Mouse (Mus musculus) hindbrain, postnatal 0 days (tissue): ENCODE results near the gene Smad5. TPM values are rescaled to one million over a fixed set of nuclear protein-coding genes. Genes with fewer than 3 reads are reported as not detected.

ENCODE experiments used
- ATAC-seq: fragments of 200-750 bp; cut with Nextera tagmentation; 2 replicates; pipeline ENCODE4 v1.8.0; 2017; ENCODE audit warnings: mild to moderate bottlenecking, moderate TSS enrichment, moderate library complexity
- DNase-seq: peaks from one replicate; pipeline ENCODE4 v3.0.0-alpha.2; 2015; ENCODE audit warnings: low spot score
- H3K27ac ChIP-seq: fragments of 300-500 bp; sonication (generic); 2 replicates; pipeline ENCODE4 v1.5.1; 2014; ENCODE audit warnings: mild to moderate bottlenecking
- H3K27me3 ChIP-seq: fragments of 300-500 bp; sonication (generic); 2 replicates; pipeline ENCODE4 v1.6.1; 2014; ENCODE audit warnings: low read length, mixed read lengths; ENCODE audit not compliant: insufficient read depth
- H3K36me3 ChIP-seq: fragments of 300-500 bp; sonication (generic); 2 replicates; pipeline ENCODE4 v1.6.1; 2014; ENCODE audit warnings: low read length, mixed read lengths; ENCODE audit not compliant: insufficient read depth
- H3K4me1 ChIP-seq: fragments of 300-500 bp; sonication (generic); 2 replicates; pipeline ENCODE4 v1.6.1; 2014; ENCODE audit warnings: antibody characterized with exemption, low read length, mixed read lengths; ENCODE audit not compliant: insufficient read depth
- H3K4me2 ChIP-seq: fragments of 300-500 bp; sonication (generic); 2 replicates; pipeline ENCODE4 v1.6.1; 2014; ENCODE audit warnings: low read depth, mild to moderate bottlenecking, low read length, moderate library complexity, mixed read lengths
- H3K4me3 ChIP-seq: fragments of 300-500 bp; sonication (generic); 2 replicates; pipeline ENCODE4 v1.5.1; 2014; ENCODE audit warnings: low read length
- H3K9ac ChIP-seq: fragments of 300-500 bp; sonication (generic); replicated peaks from 2 replicates; pipeline ENCODE4 v1.6.1; 2014; ENCODE audit warnings: mild to moderate bottlenecking, low read length, moderate library complexity, mixed read lengths
- H3K9me3 ChIP-seq: fragments of 300-500 bp; sonication (generic); 2 replicates; pipeline ENCODE4 v1.6.1; 2016; ENCODE audit warnings: low read length, mixed read lengths
- CTCF ChIP-seq: IDR thresholded peaks from 2 replicates; pipeline ENCODE4 v1.5.1; 2016; ENCODE audit warnings: antibody characterized with exemption, control low read depth, low read depth
- WGBS: fragments of 180-500 bp; shearing (Covaris S2); extraction: QIAGEN DNeasy Blood & Tissue Kit; methylation state at CpG from one replicate; pipeline ENCODE4 v1.1.7; 2014; 5-methylcytosine and 5-hydroxymethylcytosine counted together
- polyA plus RNA-seq: library from polyadenylated mRNA; unstranded; fragments of >200 nt; fragmentation: Nextera tagmentation; extraction: Ambion mirVana; gene quantifications from 2 replicates; pipeline ENCODE4 v1.2.1, GENCODE M21; 2015
- total RNA-seq: library from RNA; depleted of rRNA; stranded (reverse); fragments of >200 nt; gene quantifications from 2 replicates; pipeline ENCODE4 v1.2.3, GENCODE M21; 2014

The Smad5 gene
- total and polyA plus RNA-seq, 2 experiments from 2014 or later: 17.7 to 39.5 TPM

DNA sequence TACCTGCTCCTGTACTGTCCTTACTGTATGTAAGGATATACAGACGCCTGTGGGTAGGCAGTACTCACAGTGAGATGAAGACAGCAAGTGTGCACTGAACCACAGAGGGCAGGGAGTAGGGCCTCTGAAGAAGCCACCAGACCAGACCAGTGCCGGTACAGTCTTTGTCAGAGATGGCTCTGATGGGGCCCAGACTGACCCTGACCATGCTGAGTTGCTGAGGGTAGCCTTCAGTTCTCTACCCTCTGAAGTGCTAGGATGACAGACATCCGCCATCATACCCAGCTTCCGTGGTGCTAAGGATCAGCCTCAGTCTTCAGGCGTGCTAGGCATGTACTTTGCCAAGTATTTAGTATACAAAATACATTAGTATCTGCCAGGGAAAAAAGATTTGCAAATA is 36.7 kb downstream of the Smad5 start:
- Histone ChIP-seq H3K9ac (no peak overlapping the region), H3K27ac (no peak overlapping the region), H3K27me3 (no peaks in the 10 kb centered on the region), H3K4me3 (no peak overlapping the region), H3K4me2 (no peak overlapping the region), H3K4me1 (no peaks in the 10 kb centered on the region), H3K9me3 (no peaks in the 10 kb centered on the region), H3K36me3 (peaks cover 31% of the 10 kb centered on the region; the same call in 1 of the 2 replicates)
- WGBS: 97% methylated on average over 5 of the region's 5 CpGs
- no peak for TF ChIP-seq CTCF
- no peak for DNase-seq
- no peak for ATAC-seq

DNA sequence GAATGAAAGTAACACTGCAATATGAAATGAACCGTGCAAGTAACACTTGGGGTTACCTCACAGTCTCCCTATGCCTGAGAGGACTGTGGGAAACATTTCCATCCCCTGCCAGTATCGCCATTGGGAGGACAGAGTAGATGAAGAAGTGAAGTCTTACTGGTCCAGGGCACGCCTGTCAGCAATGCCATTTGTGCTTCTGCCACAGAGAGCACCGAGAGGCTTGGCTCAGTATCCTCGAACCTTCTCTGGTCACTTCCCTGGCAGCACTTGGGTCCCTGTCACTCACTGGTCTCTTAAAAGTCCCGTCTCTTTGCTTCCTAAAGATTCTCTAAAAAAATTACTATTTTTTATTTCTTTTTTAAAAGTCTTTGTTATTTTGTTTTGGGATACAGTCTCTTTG is 37.7 kb downstream of the Smad5 start:
- ATAC-seq: no peak

DNA sequence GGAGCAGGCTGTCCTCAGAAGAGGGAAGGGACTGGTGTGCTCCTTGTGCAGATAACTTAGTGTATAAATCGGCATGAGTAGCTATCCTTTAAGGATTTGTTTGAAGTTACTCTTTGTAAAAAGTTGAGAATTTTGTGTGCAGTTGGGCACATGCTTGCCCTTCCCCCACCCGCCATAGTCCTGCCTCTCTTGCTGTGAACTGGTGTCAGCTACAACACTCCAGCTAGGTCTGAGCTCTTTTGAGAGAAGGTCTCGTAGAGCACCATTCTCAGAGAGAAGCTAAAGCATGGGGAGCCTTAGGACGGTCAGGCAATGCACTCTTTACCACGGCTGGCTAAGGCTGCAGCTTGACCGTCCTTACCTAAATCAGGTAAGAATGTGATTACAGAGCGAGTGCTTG is 38.9 kb downstream of the Smad5 start:
- WGBS: 87% methylated on average over 7 of the region's 7 CpGs

More for the DNA sequence above, 37.7 kb downstream of the Smad5 start:
- TF ChIP-seq CTCF: no peak
- no peak for DNase-seq
- no peaks in the 10 kb centered on the region for H3K4me1 ChIP-seq
- H3K9ac ChIP-seq: no peak overlapping the region
- H3K36me3 ChIP-seq: peaks cover 31% of the 10 kb centered on the region; the same call in 1 of the 2 replicates
- H3K4me3 ChIP-seq: no peak overlapping the region
- no peak overlapping the region for H3K4me2 ChIP-seq
- 87% methylated on average over 6 of the region's 6 CpGs for WGBS
- no peaks in the 10 kb centered on the region for H3K9me3 ChIP-seq
- no peak overlapping the region for H3K27ac ChIP-seq
- H3K27me3 ChIP-seq: no peaks in the 10 kb centered on the region

DNA sequence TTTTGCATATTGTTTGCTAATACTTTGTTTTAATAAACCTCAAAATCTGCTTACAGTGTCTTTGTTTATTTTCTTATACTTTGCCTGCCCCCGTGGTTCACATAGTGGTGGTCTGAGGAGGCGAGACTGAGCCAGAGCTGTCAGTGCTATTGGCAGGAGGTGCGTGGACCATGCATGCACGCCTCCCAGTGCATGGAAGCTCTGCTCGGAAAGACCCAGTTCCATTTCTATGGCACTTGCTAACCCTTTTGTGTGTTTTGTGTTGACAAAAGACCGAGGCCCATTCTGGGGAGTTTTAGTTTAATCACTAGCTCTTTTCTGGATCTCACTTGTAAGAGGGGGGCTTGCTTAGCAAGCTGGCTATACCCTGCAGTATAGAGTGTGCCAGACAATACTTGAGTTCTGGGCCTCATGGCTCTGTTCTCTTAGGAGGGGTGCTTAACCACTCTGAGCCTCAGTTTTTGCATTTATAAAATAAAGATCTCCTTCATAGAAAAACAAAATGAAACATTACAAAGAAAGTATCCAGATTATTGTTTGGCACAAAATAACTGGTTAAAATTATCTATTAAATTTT is 39.6 kb downstream of the Smad5 start:
- DNase-seq (peak; percentile 14), ATAC-seq (no peak)
- H3K36me3 ChIP-seq: peaks cover 22% of the 10 kb centered on the region; the same call in 1 of the 2 replicates
- no peaks in the 10 kb centered on the region for H3K4me1 ChIP-seq
- TF ChIP-seq CTCF: no peak
- no peak overlapping the region for H3K9ac ChIP-seq
- WGBS: 56% methylated on average over 6 of the region's 6 CpGs
- no peak overlapping the region for H3K27ac ChIP-seq
- no peaks in the 10 kb centered on the region for H3K27me3 ChIP-seq
- no peaks in the 10 kb centered on the region for H3K9me3 ChIP-seq
- H3K4me2 ChIP-seq: no peak overlapping the region
- no peak overlapping the region for H3K4me3 ChIP-seq

More for the DNA sequence above, 38.9 kb downstream of the Smad5 start:
- Histone ChIP-seq H3K36me3 (peaks cover 25% of the 10 kb centered on the region; the same call in 1 of the 2 replicates), H3K4me1 (no peaks in the 10 kb centered on the region), H3K27ac (no peak overlapping the region), H3K9me3 (no peaks in the 10 kb centered on the region), H3K27me3 (no peaks in the 10 kb centered on the region), H3K4me2 (no peak overlapping the region), H3K4me3 (no peak overlapping the region), H3K9ac (no peak overlapping the region)
- no peak for TF ChIP-seq CTCF
- DNase-seq (no peak), ATAC-seq (no peak)

DNA sequence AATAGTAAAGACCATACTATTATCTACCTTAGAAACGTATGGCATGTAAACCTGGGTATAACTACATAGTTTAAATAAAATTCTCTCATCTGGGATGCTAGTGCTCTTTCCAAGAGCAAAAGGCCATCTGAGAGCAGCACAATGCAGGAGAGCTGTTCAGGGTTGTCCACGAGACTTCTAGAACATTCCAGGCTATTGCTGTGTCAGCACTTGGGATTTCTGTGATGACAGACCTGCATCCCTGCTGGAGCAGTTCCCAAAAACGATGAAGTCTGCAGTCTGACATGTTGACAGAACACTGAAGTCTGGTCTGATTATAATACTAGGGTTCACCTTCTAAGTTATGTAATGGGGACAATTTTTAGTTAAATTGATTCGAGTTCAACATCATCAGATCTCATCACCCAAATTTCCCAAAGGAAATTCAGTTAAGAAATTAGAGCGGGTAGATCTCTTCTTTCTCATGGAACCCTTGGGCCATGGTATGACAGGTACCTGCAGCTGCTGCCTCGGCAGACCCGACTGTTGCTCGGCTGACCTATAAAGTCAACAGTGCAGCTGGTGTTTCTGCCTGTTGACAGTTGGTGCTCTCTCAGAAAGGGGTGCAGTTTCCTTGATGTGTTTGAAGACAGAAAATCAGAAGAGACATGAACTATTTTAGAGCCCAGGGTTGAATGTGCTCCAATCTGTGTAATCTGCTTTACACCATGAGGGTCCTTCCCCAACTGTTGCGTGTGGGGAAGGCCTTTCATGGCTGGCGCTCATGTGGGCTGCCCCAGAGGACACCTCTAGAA is 44.1 kb downstream of the Smad5 start:
- H3K36me3 ChIP-seq: no peaks in the 10 kb centered on the region
- no peak overlapping the region for H3K4me3 ChIP-seq
- H3K4me1 ChIP-seq: no peaks in the 10 kb centered on the region
- DNase-seq (no peak), ATAC-seq (no peak)
- WGBS: 81% methylated on average over 10 of the region's 10 CpGs
- TF ChIP-seq CTCF: no peak
- no peak overlapping the region for H3K4me2 ChIP-seq
- H3K27me3 ChIP-seq: peaks cover 12% of the 10 kb centered on the region
- H3K9me3 ChIP-seq: no peaks in the 10 kb centered on the region
- no peak overlapping the region for H3K27ac ChIP-seq
- H3K9ac ChIP-seq: no peak overlapping the region

DNA sequence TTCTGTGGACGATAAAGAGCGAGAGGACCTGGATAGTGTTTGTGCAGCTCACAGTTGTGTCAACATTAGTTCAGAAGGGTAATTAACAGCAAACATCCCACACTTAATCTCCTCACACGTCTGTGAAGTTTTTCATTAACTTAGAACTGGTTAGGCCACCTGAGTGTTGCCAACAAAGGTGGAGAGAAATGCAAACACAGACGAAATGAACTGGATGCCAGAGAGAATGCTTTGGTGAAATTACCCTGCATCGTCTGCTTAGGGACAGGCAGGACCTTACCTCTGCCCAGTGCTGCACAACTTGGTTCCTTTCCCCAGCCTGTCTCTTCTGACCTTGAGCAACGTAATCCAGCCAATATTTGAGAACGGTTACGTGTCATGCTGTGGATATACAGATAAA is 44.7 kb downstream of the Smad5 start:
- Histone ChIP-seq H3K4me2 (no peak overlapping the region), H3K9ac (no peak overlapping the region), H3K36me3 (no peaks in the 10 kb centered on the region), H3K4me3 (no peak overlapping the region), H3K27me3 (peaks cover 15% of the 10 kb centered on the region), H3K4me1 (0 out of 2 replicates have a peak, but pooled peaks cover under 1% of the 10 kb centered on the region), H3K27ac (no peak overlapping the region), H3K9me3 (no peaks in the 10 kb centered on the region)
- no peak for DNase-seq
- no peak for ATAC-seq
- TF ChIP-seq CTCF: no peak
- whole genome bisulfite sequencing: 84% methylated on average over 8 of the region's 8 CpGs

DNA sequence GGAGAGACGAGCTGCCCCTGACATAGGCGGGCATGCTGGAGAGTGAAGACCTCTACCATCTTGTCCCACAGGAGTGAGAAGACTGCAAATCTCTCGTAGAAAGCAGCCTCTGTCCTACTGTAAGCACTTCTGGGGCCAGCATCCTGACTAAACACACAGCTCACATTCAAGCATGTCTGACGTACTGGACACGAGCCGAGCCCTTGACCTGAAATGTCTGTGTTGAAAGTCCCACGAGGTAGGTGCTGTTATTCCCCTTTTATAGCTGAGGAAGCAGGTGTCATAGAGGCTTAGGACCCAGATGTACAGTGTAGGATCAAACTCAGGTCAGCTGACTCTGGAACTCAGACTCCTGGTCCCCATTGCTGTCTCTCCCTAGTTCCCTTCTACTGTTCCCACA is 46.6 kb downstream of the Smad5 start:
- no peak overlapping the region for H3K4me2 ChIP-seq
- H3K4me1 ChIP-seq: peaks cover 10% of the 10 kb centered on the region; the same call in 1 of the 2 replicates
- TF ChIP-seq CTCF: no peak
- no peaks in the 10 kb centered on the region for H3K9me3 ChIP-seq
- no peak overlapping the region for H3K4me3 ChIP-seq
- H3K9ac ChIP-seq: no peak overlapping the region
- WGBS: 87% methylated on average over 7 of the region's 7 CpGs
- H3K27ac ChIP-seq: no peak overlapping the region
- H3K36me3 ChIP-seq: no peaks in the 10 kb centered on the region
- no peak for ATAC-seq
- peaks cover 27% of the 10 kb centered on the region for H3K27me3 ChIP-seq
- no peak for DNase-seq
